Mouse (Mus musculus) urinary bladder, adult 18-20 months (tissue): ENCODE data around the gene Galk1.

Source experiments
- DNase-seq, 2 experiments: peaks; one replicate each; pipeline ENCODE4 v3.0.0; 2022; ENCODE audit warnings: low spot score in 2 of 2, mixed read lengths in 2 of 2

The Galk1 gene

GRCm38 (mm10) chr11:116011529-116012261 lies 824 bp downstream of the Galk1 start:
- DNase-seq, result no peak

- DNase-seq, result no peak
These were observed 1.6 kb downstream of the Galk1 start for GRCm38 (mm10) chr11:116010948-116011347.

- no peak for DNase-seq
These were observed 2.4 kb downstream of the Galk1 start for GRCm38 (mm10) chr11:116010146-116010545.

GRCm38 (mm10) chr11:116009661-116010060 lies 2.9 kb downstream of the Galk1 start:
- no peak for DNase-seq

GRCm38 (mm10) chr11:116008832-116009375 lies 3.6 kb downstream of the Galk1 start:
- DNase-seq, result no peak

GRCm38 (mm10) chr11:116008411-116008810 lies 4.1 kb downstream of the Galk1 start:
- DNase-seq, result no peak

- no peak for DNase-seq
These were observed 5.2 kb downstream of the Galk1 start for GRCm38 (mm10) chr11:116007095-116007850.

- no peak for DNase-seq
These were observed 6.7 kb downstream of the Galk1 start for GRCm38 (mm10) chr11:116005701-116006419.

GRCm38 (mm10) chr11:116004840-116005700 lies 7.4 kb downstream of the Galk1 start:
- peak; percentile 43 to 72 for DNase-seq

- DNase-seq, result no peak
These were observed 8.2 kb downstream of the Galk1 start for GRCm38 (mm10) chr11:116004186-116004823.

- DNase-seq, result no peak
These were observed 9.6 kb downstream of the Galk1 start for GRCm38 (mm10) chr11:116002894-116003293.

GRCm38 (mm10) chr11:116001725-116002124 lies 10.8 kb downstream of the Galk1 start:
- DNase-seq, result no peak

- no peak for DNase-seq
These were observed 11.9 kb downstream of the Galk1 start for GRCm38 (mm10) chr11:116000607-116001006.

- DNase-seq, result peak in 1 of 2 experiments; percentile 43
These were observed 12.9 kb downstream of the Galk1 start for GRCm38 (mm10) chr11:115999538-116000143.

GRCm38 (mm10) chr11:115999027-115999426 lies 13.5 kb downstream of the Galk1 start:
- DNase-seq, result no peak

GRCm38 (mm10) chr11:115997662-115998061 lies 14.9 kb downstream of the Galk1 start:
- no peak for DNase-seq

GRCm38 (mm10) chr11:115997047-115997446 lies 15.5 kb downstream of the Galk1 start:
- no peak for DNase-seq

GRCm38 (mm10) chr11:115995256-115995655 lies 17.3 kb downstream of the Galk1 start:
- no peak for DNase-seq

- no peak for DNase-seq
These were observed 20.4 kb downstream of the Galk1 start for GRCm38 (mm10) chr11:115992098-115992497.

GRCm38 (mm10) chr11:115989686-115990085 lies 22.8 kb downstream of the Galk1 start:
- DNase-seq, result no peak
